Mouse (Mus musculus) heart, adult 8-10 months (tissue): Measurements from ENCODE around the gene Gm11172. TPM values are rescaled to one million over a fixed set of nuclear protein-coding genes. Genes with fewer than 3 reads are reported as not detected.
A peak's percentile ranks its signal among the peaks of the same experiment; 100 is the strongest.
"Not testable (repeated sequence)": the region's sequence is repeated elsewhere in the genome, so short reads cannot be mapped to it uniquely, and the experiment has no call there.

Source experiments
- DNase-seq: peaks from one replicate; pipeline ENCODE4 v3.0.0; 2022; ENCODE audit warnings: low spot score
- total RNA-seq, 4 experiments: library from RNA; stranded (reverse); gene quantifications; 2 replicates each; pipeline ENCODE4 v1.2.4; 2022

Gene Gm11172
- total RNA-seq, 4 experiments from 2014 or later = not detected

GRCm38 (mm10) chr16:10785371-10786231 is 27.1 kb upstream of the Gm11172 start, which contains the start of gene Socs1:
Gene Socs1 (minus strand): TSS chr16:10785536.
- peak; percentile 88 for DNase-seq

GRCm38 (mm10) chr16:10786288-10786687 is 26.4 kb upstream of the Gm11172 start:
- DNase-seq = peak; percentile 85

DNA sequence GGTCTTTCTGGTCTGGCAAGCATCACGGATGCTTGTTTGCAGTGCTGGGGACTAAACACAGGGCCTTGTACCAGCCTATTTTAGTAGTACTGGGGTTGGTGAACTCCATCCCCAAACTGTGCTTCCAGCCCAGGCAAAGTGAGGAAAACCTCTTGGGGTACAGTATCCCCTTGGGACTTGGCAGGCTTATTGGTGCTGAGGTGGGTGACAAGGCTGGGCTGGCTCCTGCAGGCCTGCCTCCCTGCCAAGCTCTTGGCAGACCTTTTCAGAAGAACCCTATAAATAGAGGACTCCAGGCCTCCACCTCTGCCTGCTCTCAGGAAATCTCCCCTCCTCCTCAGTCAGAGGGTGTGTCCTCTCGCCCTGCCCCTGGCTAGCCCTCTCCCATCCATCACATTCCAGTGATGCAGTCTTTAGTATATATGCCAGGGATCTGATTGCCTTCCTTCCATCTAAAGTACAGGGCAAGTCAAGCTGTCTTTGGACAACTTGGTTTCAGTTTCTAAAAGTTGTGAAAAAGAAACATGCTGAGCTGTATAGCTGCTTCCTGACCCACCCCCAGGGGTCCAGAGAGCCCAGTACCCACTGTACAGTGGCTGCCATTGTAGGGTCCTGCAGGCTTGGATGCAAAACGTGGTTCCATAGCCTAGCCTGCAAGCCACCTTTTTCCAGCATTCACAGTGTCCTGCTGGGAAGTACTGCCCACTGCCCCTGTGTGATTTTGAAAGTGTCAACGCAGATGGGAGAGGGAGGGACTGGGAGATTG is 25.8 kb upstream of the Gm11172 start:
- DNase-seq = peak; percentile 42

DNA sequence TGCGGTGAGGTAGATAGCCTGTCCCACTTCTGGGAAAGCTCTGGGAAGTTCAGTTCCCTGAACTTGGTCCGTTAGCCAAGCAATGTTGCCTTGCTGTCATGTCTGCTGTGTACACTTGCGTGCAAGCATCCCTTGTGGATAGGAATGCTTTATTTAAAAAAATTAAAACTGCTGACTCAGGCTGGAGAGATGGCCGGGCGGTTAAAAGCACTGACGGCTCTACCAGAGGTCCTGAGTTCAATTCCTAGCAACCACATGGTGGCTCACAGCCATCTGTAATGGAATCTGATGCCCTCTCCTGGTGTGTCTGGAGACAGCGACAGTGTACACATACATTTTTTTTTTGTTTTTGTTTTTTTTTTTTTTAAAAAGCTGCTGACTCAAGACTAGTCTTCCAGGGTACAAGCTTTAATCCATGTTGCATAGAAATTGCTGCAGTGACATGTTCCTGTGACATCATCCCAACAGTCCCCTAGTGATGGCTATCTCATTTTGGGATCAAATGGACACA is 25.1 kb upstream of the Gm11172 start:
- DNase-seq = no peak

DNA sequence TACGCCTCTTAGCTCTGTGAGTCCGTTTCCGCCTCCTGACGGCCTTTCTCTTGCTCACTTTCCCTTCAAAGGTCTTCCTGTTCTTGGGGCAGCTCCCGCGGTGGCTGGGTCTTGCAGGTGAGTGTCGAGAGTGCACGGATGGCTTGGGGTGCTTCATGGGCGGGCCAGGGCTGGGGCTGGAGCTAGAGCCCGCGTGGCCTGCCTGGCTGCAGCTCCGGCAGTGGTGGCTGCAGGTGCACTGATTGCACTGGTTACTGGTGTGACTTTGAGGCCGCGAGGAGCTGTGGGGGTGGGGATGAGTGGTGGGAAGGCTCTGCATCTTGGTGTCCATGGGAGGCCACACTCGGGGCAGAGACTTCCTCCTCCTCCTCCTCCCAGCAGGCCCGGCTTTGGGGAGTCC is 24.4 kb upstream of the Gm11172 start, which contains the start of gene Tnp2:
Gene Tnp2 (minus strand): TSS at position 390 of the 400 bp plus-strand sequence.
- no peak for DNase-seq

- no peak for DNase-seq
Measured at GRCm38 (mm10) chr16:10788866-10789265, 23.8 kb upstream of the Gm11172 start.

DNA sequence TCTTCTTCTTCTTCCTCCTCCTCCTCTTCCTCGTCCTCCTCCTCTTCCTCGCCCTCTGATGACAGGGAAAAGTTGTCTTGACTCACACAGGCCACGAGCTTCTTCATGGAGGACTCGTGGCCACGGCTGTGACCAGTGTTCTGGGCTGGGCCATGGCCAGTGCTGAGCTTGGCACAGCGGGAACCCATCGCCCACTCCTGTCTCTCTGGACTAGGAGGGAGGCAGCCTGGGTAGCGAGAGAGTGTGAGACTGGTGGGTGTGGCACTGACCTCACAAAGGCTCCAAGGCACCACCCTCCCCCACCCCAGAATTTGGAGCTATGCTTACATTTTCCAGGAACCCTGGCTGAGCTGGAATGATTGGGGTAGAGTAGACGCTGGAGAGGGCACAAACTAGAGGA is 22.0 kb upstream of the Gm11172 start, which contains the start of gene Prm3:
Gene Prm3 (minus strand): TSS at position 213 of the 400 bp plus-strand sequence.
- DNase-seq = no peak

GRCm38 (mm10) chr16:10796034-10796433 is 16.7 kb upstream of the Gm11172 start, which contains the start of gene Prm2:
Gene Prm2 (minus strand): TSS chr16:10796134.
- no peak for DNase-seq

DNA sequence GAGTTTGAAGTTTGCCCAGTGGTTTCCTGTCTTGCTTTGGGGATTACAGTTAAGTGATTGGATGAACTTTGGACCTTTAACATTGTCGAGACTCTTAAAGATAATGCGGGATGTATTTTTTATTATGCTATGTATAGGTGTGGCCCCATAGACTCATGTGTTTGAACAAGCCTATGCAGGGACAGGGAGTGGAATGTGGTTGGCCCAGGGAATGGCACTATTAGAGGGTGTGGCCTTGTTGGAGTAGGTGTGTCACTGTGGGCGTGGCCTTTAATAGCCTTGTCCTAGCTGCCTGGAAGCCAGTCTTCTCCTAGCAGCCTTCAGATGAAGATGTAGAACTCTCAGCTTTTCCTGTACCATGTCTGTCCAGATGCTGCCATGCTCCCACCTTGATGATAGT is 10.3 kb upstream of the Gm11172 start:
- not testable (repeated sequence) for DNase-seq

- no peak for DNase-seq
Measured at GRCm38 (mm10) chr16:10805789-10806527, 6.8 kb upstream of the Gm11172 start, which contains the start of gene Prm1. Gene Prm1 (minus strand): TSS chr16:10805839.

- no peak for DNase-seq
Measured at GRCm38 (mm10) chr16:10810376-10810775, 2.3 kb upstream of the Gm11172 start.

DNA sequence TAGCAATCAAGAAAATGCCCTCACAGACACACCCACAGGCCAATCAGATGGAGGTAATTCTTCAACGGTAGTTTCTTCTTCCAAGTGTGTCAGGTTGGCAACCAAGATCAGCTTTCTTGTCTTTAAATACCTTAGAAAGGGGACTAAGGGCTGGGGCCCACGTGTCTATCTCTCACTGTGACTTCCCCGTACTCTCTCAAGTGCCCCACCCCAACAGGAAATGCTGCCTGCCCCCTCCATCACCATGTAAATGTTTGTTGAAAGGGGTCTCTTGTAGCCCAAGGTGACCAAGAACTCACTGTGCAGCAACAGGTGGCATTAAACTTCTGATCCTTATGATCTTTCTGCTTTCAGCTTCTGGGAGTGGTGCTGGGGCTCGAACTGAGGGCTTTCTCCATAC is 1.0 kb downstream of the Gm11172 start:
- no peak for DNase-seq

GRCm38 (mm10) chr16:10814864-10815263 is 2.1 kb downstream of the Gm11172 start:
- no peak for DNase-seq

- DNase-seq = no peak
Measured at GRCm38 (mm10) chr16:10818579-10819135, 5.9 kb downstream of the Gm11172 start.

DNA sequence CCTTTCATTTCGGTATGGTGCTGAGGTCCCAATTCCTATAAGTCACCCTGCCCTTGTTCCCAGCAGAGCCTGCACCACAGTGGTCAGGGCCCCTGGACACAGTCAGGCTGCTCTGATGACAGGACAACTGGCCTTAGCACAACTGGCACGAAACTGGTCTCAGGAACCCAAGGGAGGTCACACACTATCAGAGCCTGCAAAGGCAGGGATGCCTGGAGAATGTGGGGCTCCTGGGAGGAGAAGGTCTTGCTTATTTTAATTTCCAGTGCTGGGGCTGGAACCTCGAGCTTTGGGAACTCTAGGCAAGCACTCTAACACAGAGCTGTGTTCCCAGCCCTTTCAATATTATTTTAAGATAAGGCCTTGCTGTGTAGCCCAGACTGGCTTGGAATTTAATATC is 7.3 kb downstream of the Gm11172 start:
- no peak for DNase-seq

DNA sequence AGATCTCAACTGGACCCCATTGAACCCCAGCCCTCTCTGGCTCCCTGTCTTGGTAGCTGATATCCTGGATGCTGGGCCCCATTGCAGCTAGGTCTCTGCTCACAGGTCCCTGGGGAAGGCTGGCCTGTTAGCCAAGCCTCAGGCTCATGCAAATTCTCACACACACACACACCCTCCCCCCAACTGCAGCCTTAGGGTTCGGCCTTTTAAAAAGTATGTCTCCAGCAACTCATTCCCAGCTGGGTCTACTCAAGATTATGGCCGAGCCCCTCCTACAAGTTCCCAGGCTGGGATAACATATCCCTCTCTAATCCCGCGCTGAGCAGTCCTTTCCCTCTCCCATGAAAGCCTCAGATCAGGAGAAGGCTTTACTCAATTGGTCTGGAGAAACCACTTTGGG is 8.7 kb downstream of the Gm11172 start:
- DNase-seq = peak; percentile 14

DNA sequence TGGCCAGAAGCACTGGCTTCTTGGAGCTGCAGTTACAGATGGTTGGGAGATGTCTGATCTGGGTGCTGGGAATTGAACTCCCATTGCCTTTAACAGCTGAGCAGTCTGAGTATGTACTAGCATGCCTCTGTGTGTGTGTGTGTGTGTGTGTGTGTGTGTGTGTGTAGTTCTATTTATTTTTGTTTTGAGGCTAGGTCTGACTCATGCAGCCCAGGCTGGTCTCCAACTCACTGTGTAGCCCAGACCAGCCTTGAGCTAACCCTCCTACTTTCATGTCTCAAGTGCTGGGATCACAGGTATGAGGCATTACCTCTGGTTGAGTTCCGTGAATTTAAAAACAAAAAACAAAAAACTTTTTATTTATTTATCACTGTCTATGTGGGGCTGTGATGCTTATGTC is 11.8 kb downstream of the Gm11172 start:
- no peak for DNase-seq

DNA sequence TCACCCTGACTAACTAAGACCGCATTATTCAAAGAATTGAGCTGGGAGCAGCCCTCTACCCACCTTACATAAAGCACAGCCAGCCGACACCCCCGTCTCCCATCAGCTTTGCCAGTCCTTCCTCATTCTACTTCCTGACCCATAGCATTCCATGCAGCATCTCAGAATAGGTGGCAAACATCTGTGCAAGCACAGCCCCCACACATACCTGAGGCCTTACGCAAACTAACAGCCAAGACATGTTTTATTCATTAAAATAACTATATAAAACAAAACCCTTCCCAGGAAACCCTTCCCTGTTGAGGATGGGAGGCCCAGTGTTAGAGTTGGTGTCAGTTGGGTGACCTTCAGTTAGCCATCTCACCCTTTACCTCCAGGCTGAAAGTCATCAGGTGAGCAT is 13.1 kb downstream of the Gm11172 start:
- DNase-seq = no peak

- no peak for DNase-seq
Measured at GRCm38 (mm10) chr16:10827269-10827668, 14.6 kb downstream of the Gm11172 start.

- DNase-seq = no peak
Measured at GRCm38 (mm10) chr16:10827766-10828460, 15.2 kb downstream of the Gm11172 start.

DNA sequence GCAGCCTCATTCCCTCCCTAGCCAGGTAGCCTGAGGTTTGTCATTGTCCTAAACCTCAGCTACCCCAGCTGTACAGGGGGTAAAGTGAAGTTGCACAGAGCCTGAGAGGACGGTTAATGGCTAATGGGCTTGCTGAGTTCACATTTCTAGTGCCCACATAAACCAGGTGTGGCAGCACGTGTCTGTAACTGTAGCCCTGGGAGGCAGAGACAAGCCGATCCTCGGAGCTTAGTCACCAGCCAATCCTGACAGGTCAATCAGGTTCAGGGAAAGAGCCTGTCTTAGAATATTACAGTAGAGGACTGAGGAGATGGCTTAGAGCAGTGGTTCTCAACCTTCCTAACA is 15.7 kb downstream of the Gm11172 start:
- no peak for DNase-seq
